Mouse (Mus musculus) layer of hippocampus, adult 9-11 months (tissue): ENCODE measurements around the gene Prdx2.

Experiments used
- DNase-seq: peaks from one replicate; pipeline ENCODE4 v3.0.0; 2022

Prdx2 gene

DNA sequence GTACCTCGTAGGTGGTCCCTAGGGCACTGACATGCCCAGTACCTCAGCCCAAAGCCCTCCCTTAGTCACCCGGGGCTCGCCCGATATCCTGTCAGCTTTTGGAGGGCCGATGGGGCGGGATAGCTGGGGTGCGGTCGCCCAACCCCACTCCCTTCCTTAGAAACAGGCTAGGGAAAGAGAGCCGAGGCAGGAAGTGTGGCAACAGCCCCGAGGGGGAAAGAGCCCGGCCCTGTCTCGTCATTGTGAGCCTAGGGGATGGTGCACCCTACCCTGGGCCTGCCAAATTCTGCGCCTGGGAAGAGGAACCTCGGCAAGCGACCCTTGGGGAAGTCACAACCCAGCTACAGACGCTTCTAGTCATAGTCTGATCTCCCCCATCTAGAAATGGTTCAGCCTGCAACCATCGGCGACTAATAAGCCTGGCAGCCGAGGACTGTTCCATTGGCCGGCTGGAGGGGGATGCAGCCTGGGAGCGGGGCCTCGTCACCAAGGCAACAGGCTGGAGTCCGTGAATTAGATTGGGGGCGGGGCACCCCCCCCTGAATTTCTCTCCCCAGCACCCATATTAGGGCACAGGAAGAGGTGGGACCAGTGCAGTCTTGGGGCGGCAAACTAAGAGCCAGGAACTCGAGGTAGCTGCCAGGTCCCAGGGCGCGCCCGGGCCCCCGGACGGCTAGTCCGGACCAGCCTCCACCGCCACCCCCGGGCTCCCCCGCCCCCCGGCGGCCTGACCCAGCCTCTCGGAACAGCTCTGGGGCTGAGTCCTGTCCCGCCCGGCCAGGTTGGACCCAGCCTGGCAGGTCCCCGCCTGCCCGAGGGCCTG lies 10.4 kb downstream of the Prdx2 start:
- DNase-seq = peak; percentile 97

DNA sequence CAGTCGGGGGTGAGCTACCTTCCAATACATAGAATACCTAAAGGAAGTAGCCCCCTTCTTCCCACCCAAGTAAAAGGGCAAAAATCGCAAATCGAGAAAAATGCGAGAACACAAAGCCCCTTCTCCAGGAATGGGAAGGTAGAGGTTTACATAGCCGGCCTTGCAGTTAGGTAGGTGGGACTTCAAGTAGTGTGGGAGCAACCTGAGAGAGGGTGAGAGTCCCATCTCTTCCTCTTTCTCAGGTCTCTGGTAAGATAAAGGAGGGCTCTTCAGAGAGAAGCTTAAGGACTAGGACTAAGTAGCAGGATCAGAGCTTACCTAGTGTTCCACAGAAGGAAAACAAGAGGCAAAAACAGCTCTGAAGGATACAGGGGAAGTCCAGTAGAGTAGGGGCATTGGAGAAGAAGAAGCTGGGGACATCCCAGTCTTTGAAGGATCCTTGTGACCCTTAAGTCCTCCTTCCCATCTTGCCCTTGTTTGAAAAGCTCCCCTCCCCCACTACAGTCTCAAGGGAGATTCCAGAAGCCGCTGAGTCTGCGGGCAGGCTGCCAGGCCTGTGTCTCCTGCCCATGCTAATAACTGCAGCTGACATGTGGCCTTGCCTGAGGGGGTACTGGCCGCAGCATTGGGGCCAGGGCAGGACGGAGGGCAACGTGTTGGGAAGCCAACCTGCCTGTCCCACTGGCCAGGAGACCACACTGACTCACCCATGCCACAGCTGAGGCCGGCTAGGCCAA lies 11.4 kb downstream of the Prdx2 start:
- peak; percentile 87 for DNase-seq

DNA sequence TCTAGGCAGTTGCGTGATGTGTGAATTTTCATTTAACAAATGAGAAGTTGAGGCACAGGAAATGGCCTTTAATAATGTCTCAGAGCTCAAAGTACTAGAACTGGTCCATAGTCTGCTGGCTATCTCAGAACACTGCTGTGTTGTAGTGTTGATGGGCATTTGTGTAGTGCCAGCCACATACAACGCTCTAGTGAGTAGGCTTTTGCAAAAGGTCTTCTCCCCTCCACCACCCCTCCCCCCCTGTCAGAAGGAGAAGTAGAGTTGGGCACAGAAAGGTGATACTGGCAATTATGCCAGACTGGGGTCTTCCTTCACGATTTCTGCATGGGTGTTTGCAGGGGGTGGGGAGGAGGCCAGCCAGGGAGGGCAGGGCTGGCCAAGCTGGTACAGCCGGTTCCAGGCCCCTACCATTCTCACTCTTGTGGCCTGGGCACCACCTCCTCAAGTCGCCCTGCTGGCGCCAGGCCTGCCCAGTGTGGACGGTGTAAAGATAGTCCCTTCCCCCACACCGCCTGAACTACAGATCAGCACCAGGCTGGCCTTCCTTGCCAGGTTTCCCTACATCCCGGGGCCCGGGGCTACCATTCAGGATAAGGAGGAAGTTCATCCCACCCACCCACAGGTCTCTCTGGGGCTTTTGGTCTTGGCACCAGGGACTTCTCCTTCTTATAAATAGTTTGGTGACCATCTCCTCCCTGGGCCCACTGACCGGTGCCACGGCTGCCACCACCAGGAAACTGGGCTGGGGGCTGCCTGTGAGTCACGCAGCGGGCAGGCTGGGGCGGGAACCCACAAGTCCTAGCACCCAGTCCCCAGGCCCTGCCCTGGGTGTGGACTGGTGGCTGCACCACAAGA lies 12.5 kb downstream of the Prdx2 start:
- DNase-seq = peak; percentile 79

DNA sequence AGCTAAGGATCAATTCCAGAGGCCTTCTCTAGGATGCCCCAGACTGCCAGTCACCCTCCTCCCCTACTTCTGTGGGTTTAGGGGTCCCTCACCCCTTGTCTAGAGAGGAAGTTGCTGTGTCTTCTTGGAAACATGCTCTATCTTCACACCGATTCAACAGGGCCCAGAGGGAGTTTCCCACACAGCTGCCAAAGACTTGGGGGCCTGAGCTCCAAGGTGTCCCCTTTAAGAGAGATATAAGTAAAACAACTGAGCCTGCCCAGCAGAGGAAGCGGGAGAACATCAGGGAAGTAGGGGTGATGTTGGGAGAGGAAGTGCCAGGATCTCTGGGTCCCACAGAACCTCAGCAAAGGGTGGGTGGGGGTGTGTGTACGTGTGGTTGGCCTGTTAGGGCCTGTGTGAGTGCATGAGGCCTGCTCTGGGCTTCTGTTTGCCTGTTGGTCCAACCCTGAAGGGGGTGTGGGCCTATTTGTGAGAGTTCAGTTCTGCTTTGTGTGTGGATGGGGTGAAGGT lies 13.2 kb downstream of the Prdx2 start:
- DNase-seq = peak; percentile 56

DNA sequence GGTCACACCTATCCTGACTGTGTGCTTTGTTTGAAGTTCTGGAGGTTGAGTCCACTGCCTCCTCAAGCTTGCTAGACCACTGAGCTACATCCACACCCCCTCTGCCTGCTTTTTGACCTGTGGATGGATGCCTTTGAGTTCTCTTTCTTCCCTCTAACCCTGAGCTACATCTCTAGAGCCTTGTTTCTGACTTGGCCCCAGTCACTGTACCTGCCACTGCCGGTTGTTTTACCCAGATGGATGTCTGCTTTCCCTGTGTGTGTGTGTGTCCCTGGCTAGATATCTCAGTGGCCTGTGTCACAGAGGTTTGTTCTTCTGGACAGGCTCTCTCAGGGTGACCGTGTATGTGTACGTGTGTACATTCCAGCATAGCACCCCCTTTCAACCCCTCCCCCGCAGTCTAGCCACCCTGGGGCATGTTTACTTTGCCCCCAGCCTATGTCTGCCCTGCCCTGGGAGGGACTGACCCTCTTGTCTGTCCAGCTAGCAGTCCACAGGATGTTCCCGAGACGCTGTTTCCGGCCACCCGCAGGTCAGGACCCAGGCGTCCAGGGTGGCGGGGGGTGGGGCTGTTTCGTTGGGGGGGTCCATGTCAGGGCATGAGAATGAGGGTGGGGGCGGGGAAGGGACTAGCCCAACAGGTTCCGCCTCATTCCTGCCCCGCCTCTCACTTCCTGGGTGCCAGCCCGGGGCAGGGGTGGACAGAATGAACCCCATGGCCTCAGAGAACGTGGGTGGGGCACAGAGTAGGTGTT lies 15.1 kb downstream of the Prdx2 start:
- no peak for DNase-seq

DNA sequence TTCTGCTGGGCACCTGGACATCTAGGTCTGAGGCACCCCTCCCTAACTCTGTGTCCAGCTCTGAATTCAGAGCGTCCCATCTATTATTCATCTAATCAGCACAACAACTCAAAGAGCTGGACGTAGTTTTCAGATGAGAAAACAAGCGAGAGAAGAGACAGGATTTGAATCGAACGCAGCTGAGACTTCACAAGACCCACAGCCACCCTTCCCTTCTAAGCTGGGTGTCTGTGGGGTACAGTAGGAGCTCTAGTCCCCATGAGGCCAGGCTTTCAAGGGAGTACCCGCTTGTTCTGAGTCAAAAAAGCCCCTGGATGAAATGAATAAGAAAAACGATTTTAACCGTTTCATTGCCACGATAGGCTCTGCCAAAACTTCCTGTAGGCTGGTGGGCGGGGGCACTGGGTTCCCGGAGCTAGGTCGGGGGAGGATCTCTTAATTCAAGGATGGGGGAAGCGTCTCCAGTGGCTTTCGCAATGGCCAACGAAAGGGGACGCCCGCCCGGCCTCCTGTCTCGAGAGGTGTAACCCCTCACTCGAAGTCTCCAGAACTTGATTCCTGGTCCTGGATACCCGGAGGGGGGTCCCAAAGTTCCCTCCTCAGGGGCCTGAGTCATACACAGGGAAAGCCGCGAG lies 15.8 kb downstream of the Prdx2 start:
- DNase-seq = no peak

DNA sequence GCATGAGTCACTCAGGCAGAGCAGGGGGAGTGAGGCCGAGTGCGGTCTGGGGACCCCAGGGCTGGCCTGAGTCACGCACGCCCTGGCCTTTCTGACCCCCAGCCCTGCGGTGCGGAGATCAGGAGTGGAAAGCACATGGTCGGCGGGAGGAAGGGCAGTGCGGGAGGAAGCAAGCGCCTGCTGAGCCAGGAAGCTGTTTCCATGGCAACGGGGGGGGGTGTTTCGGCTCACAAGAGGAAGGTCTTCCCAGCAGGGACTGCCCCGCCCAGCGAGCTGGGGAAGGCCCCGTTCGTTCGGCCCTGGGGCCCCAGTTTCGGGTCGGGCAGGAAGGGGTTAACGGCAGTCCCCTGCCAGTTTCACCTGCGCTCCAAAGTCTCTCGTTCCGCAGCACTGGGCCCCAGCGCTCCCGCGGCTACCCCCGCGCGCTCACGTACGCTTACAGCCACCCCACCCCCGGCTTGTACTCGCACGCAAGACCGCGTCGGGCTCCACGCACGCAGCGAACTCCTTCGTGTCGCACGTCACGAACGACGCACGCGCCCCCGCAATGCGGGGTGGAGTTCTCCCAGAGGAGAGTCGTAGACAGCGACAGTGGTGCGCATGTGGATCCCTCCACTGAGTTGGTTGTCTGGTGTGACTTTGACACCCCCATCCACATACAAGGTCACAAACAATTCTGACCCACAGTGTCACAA lies 16.4 kb downstream of the Prdx2 start:
- peak; percentile 96 for DNase-seq

DNA sequence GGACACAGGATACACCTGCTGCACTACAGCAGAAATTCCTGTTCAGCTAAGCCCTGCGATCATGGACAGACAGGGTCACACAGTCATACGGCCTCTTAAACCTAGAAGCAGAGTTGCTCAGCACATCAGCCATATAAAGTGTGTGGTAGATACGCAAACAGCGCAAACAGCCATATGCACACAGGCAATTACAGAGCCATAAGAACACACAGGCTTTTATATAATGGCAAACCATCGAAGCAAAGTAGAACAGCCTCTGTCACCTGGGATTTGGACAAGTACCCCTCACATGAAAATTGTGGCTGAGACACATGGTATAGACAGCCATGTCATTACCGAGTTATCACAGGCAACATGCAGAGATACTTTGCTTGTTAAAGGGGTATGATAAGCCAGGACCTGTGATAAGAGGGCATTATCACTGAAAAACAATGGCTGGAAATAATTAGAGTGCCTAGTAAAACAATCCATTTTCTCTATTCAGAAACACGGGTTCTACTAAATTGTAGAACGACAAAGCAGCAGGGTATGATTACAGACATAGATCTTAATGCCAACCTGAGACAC lies 17.1 kb downstream of the Prdx2 start:
- no peak for DNase-seq

DNA sequence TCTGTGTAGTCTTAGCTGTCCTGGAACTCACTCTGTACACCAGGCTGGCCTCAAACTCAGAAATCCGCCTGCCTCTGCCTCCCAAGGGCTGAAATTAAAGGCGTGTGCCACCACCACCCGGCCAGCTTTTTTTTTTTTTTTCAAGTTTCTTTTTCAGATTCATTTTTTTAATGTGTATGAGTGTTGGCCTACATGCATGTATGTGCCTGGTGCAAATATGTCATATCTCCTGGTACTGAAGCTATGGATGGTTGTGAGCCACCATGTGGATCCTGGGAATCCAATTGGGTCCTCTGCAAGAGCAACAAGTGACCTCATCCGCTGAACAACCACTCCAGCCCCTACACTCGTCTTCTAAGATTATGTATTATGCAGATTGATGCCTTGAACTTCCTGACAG lies 18.0 kb downstream of the Prdx2 start:
- no peak for DNase-seq

DNA sequence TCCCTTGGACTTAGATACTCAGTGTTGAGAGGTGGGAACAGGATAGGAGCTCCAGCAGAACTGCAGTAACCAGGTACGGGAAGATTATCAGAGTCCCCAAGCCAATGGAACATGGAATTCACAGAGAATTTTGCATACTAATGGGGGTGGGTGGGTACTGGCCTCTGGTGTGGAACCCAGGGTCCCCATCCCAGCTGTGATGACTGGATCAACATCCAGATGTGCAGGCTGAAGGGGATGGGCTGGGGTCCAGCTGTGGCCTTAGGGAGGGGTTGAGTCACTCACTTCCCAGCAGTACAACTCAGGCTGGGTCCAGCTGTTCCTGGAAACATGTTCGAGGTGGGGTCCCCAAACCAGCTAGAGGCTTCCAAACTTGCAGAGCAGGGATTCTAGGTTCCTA lies 18.5 kb downstream of the Prdx2 start:
- no peak for DNase-seq

DNA sequence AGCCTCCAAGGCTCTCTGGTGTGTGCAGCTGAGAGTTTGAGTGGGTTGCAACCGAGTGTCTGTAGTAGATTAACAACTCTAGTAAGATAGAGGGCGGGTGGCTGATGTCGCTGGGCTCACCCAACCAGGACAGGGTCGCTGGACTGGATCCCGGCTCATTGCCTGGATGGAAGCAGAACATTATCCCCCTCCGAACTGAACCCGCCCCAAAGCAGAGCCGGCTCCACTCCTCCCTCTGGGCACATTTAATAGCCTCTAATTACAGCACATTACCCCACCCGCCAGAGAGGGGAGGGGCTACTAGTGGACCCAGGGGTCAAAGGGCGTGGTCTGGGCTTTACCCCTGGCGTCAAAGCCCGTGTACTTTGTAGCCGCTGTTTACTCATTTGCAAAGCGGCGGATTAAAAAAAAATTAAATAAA lies 19.9 kb downstream of the Prdx2 start:
- no peak for DNase-seq

- DNase-seq = peak; percentile 86
These were observed 20.4 kb downstream of the Prdx2 start for GRCm38 (mm10) chr8:84989810-84990209.

GRCm38 (mm10) chr8:84990349-84990748 lies 21.0 kb downstream of the Prdx2 start, which contains the start of gene Hook2:
Hook2 (plus strand) TSS chr8:84990603.
- peak; percentile 97 for DNase-seq

- peak; percentile 72 for DNase-seq
These were observed 21.4 kb downstream of the Prdx2 start for GRCm38 (mm10) chr8:84990836-84991235.

GRCm38 (mm10) chr8:84994375-84994774 lies 25.0 kb downstream of the Prdx2 start:
- no peak for DNase-seq

GRCm38 (mm10) chr8:84995680-84996079 lies 26.3 kb downstream of the Prdx2 start:
- DNase-seq = no peak

DNA sequence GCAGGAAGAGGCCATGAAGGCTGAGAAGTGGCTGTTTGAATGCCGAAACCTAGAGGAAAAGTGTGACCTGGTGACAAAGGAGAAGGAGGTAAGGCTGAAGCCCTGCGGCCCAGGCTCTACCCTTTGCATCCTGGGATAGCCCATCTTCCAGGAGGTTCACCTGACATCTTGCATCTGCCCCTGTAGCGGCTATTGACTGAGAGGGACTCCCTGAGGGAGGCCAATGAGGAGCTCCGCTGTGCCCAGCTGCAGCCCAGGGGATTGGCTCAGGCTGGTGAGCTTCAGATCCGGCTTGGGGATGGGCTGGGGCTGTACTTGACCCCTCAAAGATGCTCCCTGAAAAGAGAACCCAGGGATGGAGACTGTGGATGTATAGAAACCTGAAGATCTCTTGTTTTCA lies 27.6 kb downstream of the Prdx2 start:
- DNase-seq = no peak

DNA sequence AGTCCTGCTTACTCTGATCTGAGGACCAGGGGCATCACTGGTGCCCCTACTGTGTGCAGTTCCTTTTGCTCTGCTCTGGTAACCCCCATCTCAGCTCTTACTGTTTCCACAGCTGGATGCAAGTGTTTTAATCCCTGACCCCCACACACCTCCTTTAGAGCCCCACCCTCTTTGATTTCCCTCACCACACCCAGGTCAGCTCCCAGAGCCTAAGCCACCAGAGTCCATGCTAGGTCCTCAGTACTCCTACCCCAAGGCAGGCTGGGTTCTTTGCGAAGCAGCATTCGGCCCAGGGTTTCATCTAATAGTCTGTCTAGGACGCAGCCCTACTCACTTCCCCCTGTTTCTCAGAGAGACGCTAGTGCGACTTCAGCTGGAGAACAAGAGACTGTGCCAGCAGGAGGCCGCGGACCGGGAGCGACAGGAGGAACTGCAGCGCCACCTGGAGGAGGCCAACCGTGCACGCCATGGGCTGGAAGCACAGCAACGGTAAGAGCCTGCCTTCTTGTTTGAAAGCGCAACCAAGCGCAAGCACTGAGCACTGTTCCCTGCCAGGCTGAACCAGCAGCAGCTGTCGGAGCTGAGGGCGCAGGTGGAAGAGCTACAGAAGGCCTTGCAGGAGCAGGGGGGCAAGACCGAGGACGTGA lies 28.4 kb downstream of the Prdx2 start:
- DNase-seq = peak; percentile 91

- no peak for DNase-seq
These were observed 38.3 kb downstream of the Prdx2 start for GRCm38 (mm10) chr8:85007686-85008085.

GRCm38 (mm10) chr8:85011242-85011641 lies 41.9 kb downstream of the Prdx2 start:
- no peak for DNase-seq
